Mouse (Mus musculus) mouse trophoblast stem cell (cell line): Measurements from ENCODE around the gene Hdac4.

ENCODE experiments used
- in situ Hi-C, 2 experiments: fragments of 300-500 bp; cut with MseI, MboI; formaldehyde crosslinking; loops; 2 replicates in 1 of 2; 3 replicates in 1 of 2; pipeline ENCODE4 v1.15.1; 2025

The Hdac4 gene

GRCm38 (mm10) chr1:92061198-92062073 lies 134.1 kb downstream of the Hdac4 start:
- in situ Hi-C loops, result no loop called here

GRCm38 (mm10) chr1:92060532-92061064 lies 134.9 kb downstream of the Hdac4 start:
- in situ Hi-C loops, result no loop called here

- in situ Hi-C loops, result no loop called here
Observed at GRCm38 (mm10) chr1:92059571-92059970, 135.9 kb downstream of the Hdac4 start.

GRCm38 (mm10) chr1:92058731-92059425 lies 136.6 kb downstream of the Hdac4 start:
- in situ Hi-C loops, result no loop called here

GRCm38 (mm10) chr1:92057068-92057467 lies 138.4 kb downstream of the Hdac4 start:
- in situ Hi-C loops, result no loop called here

GRCm38 (mm10) chr1:92055149-92055548 lies 140.3 kb downstream of the Hdac4 start:
- in situ Hi-C loops, result no loop called here

- in situ Hi-C loops, result no loop called here
Observed at GRCm38 (mm10) chr1:92052190-92052589, 143.3 kb downstream of the Hdac4 start.

GRCm38 (mm10) chr1:92051489-92052062 lies 143.9 kb downstream of the Hdac4 start:
- in situ Hi-C loops, result no loop called here

GRCm38 (mm10) chr1:92050992-92051391 lies 144.5 kb downstream of the Hdac4 start:
- in situ Hi-C loops, result no loop called here

- in situ Hi-C loops, result no loop called here
Observed at GRCm38 (mm10) chr1:92050566-92050965, 144.9 kb downstream of the Hdac4 start.

- in situ Hi-C loops, result no loop called here
Observed at GRCm38 (mm10) chr1:92048415-92049354, 146.8 kb downstream of the Hdac4 start.

GRCm38 (mm10) chr1:92045671-92046070 lies 149.8 kb downstream of the Hdac4 start:
- in situ Hi-C loops, result no loop called here

- in situ Hi-C loops, result no loop called here
Observed at GRCm38 (mm10) chr1:92044868-92045267, 150.6 kb downstream of the Hdac4 start.

GRCm38 (mm10) chr1:92043989-92044388 lies 151.5 kb downstream of the Hdac4 start:
- in situ Hi-C loops, result no loop called here

- in situ Hi-C loops, result no loop called here
Observed at GRCm38 (mm10) chr1:92042126-92042525, 153.4 kb downstream of the Hdac4 start.

- in situ Hi-C loops, result no loop called here
Observed at GRCm38 (mm10) chr1:92041290-92041689, 154.2 kb downstream of the Hdac4 start.

GRCm38 (mm10) chr1:92038714-92039113 lies 156.8 kb downstream of the Hdac4 start:
- in situ Hi-C loops, result no loop called here

GRCm38 (mm10) chr1:92037039-92037438 lies 158.5 kb downstream of the Hdac4 start:
- in situ Hi-C loops, result no loop called here

GRCm38 (mm10) chr1:92035770-92036169 lies 159.7 kb downstream of the Hdac4 start:
- in situ Hi-C loops, result no loop called here

GRCm38 (mm10) chr1:92034247-92034646 lies 161.3 kb downstream of the Hdac4 start:
- in situ Hi-C loops, result no loop called here

GRCm38 (mm10) chr1:92033463-92033862 lies 162.0 kb downstream of the Hdac4 start:
- in situ Hi-C loops, result no loop called here
